Mouse (Mus musculus): Measurements from ENCODE around the gene Kirrel.

The Kirrel gene

GRCm38 (mm10) chr3:87174096-87174768, at the start of gene Kirrel:
Gene Kirrel, minus strand, starts transcription at chr3:87174747.
- peak; percentile 63 for DNase-seq (ENCODE audit: low read depth, low spot score)

- DNase-seq (ENCODE audit: low read depth, low spot score), result no peak
Observed at GRCm38 (mm10) chr3:87223636-87224035, 49.1 kb upstream of the Kirrel start.

DNA sequence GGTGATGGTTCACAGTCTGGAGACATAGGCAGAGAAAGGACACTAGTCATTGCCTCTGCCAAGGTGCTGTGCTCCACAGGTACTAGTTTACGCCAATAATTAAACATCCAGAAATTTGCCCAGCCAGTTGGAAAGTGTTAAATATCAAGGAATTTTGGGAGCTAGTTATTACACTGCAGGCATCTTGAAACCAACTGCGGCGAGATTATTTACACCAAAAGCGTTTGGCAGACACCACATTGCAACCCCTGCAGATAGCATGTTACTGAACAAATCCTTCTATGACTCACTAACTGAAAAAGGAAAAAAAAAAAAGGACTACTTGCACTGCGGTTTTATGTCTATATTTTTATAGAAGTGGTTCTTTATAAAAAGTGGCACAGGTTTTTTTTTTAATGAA, 47.8 kb upstream of the Kirrel start:
- DNase-seq (ENCODE audit: low read depth, low spot score), result no peak

DNA sequence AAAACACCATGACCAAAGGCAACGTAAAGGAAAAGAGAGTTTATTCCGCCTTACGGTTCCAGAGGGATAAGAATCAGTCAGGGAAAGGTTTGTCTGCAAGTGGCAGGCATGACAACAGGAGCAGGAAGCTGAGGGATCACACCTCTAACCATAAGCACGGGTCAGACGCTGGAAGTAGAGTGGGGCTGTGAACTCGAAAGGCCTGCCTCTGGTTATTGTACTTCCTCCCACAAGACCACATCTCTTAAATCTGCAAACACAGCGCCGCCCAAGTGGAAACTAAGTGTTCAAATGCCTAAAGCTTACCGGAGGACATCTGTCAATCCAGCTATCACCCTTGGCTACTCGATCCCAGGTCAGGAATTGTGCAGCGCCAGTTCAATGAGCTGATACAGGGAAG, 40.6 kb upstream of the Kirrel start:
- DNase-seq (ENCODE audit: low read depth, low spot score), result no peak

GRCm38 (mm10) chr3:87214221-87214864, 39.8 kb upstream of the Kirrel start:
- DNase-seq (ENCODE audit: low read depth, low spot score), result no peak

GRCm38 (mm10) chr3:87206336-87207075, 32.0 kb upstream of the Kirrel start:
- no peak for DNase-seq (ENCODE audit: low read depth, low spot score)

GRCm38 (mm10) chr3:87196637-87197036, 22.1 kb upstream of the Kirrel start:
- no peak for DNase-seq (ENCODE audit: low read depth, low spot score)

DNA sequence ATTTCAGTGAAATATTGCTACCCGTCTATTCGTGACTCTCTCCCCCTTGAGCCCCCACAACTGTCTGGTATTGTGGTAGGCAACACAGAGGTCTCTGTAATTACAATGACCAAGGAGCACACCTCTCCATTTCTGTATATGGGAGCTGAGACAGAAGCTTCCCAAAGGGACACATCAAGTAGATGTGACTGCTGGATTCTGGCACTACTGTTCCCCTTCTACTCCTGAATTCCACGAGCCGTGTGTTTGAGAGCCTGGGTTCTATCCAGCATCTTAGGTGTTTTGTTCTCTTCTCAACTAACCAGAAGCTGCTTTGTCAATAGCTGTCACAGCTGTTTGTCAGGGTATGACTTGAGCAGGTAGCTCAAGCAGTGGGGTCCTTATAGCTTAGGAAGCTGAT, 20.5 kb upstream of the Kirrel start:
- DNase-seq (ENCODE audit: low read depth, low spot score), result no peak

DNA sequence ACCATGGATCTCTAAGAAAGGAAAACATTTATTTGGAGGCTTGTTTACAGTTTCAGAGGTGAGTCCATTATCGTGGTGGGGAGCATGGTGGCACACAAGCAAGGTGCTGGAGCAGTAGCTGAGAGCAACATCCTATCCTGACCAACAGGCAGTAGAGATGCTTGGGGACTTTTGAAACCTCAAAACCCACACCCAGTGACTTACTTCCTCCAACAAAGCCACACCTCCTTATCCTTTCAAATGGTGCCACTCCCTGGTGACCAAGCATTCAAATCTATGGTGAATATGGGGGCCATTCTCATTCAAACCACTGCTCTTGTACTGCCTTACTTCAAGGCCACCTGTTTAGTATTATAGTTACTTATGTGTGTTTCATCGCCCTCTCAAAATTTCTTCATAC, 20.0 kb upstream of the Kirrel start:
- no peak for DNase-seq (ENCODE audit: low read depth, low spot score)

DNA sequence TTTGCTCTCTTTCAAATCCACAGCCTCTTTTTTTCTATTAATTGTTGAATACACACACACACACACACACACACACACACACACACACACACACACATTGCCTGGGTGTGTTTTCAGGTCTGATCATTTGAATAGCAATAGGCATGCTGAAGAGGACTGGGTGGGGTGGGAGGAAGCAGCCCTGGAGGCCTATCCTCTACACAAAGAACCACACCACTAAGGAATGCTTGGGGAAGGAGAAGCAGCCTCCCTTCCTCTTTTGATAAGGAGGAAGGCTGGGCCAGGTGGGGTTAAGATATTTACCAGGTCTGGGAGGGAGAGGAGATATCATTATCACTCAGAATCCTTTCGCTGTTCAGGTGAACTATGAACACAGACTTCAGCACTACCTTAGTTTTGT, 19.2 kb upstream of the Kirrel start:
- DNase-seq (ENCODE audit: low read depth, low spot score), result no peak

DNA sequence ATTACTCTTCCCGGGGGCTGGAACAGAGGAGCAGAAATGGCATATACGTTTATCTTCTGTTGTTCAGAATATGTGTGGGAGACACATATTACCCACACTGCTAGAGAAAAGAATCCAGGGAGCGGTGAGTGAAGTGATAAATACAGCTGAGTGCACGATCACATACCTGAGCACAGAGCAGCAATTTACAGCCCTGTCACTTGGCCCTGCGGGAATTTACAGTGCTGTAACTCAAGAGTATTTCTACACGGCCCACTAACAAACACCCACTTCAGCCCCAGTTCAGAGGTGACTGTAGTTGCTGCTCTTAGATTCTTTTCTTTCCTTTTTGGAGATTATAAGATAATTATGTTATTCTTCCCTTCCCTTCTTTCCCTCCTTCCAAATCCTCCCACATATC, 18.8 kb upstream of the Kirrel start:
- DNase-seq (ENCODE audit: low read depth, low spot score), result no peak

DNA sequence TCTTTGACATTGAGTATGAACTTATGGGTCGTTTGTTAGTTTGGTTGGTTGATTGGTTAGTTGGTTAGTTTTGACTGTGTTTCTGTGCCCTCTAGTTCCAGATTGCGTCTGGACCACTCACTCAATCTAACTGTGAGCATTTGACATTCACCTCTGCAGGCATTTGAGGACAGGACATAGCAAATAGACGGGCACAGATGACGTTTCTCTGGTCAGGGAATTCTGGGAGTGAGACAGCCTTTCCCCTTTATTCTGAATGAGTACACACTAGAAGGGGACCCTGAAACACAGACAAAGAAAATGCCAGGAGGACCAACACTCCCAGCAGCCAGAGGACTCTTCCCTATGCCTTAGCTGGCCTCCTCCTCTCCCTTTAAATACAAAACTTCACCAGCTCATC, 2.1 kb upstream of the Kirrel start:
- no peak for DNase-seq (ENCODE audit: low read depth, low spot score)

GRCm38 (mm10) chr3:87175438-87175815, 880 bp upstream of the Kirrel start:
- DNase-seq (ENCODE audit: low read depth, low spot score), result no peak

GRCm38 (mm10) chr3:87174769-87175437, 356 bp upstream of the Kirrel start:
- DNase-seq (ENCODE audit: low read depth, low spot score), result no peak

- DNase-seq (ENCODE audit: low read depth, low spot score), result no peak
Observed at GRCm38 (mm10) chr3:87173486-87174085, 961 bp downstream of the Kirrel start.

GRCm38 (mm10) chr3:87173103-87173444, 1.5 kb downstream of the Kirrel start:
- no peak for DNase-seq (ENCODE audit: low read depth, low spot score)

DNA sequence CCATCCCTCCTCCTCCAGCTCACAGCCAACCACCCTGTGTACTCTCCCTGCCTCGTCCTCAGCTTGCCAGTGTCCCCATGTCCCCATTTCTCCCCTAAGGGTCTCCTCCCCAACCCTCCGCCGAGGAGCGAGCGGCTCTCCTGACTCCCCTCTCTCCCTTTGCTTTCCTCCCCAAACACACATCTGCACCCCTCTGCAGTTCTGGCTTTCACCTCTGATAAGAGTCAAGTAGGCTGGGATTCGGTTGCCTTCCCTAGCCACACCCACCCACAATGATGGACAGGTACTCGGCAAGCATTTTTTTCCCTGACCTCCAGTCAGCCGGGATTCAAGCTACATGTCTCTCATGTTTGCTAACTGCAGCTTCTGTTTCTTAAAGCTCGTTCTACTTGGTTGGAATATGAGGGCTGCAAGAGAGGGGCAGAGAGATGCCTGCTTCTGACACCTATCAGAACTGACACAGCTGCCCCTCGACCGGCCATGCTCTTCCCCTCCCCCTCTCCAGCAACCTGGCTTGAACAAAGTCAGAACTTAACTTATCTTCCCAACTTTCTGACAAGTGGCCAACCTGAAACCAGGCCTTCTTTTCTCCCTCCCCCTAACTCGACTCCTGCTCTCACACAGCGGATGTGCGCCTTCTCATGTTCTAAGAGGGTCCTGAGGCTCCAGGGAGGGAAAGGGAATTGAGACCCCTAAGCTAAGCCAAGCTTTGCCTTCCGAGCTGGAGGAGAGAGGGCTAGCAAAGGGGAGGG, 2.0 kb downstream of the Kirrel start:
- no peak for DNase-seq (ENCODE audit: low read depth, low spot score)

GRCm38 (mm10) chr3:87171201-87172100, 3.1 kb downstream of the Kirrel start:
- DNase-seq (ENCODE audit: low read depth, low spot score), result no peak

DNA sequence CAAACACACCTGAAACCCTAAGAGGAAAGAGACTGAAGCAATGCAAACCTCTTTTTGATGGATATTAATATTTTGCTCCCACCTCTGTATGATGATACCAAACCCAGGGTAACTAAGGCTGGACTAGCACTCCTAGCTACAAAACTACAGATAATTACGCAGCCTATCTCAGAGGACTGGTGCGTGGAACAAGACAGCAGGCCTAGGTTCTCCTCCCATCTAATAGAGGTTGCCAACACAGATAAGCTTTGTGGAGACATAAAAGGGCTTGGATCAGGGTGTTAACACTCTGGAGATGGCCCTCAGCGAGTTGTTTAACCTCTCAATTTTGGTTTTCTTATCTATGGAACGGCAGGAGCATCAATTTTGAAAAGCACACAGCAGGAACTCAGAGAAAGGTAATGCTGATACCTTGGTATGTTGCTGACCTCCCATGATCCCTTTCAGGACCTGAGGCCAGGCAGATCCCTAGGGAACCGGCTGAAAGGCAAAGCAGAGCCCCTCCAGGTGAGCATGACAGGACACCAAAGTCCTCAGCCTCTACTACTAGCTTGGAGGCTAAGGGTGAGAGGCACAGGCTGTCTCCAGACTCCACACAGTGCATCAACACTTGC, 5.0 kb downstream of the Kirrel start:
- no peak for DNase-seq (ENCODE audit: low read depth, low spot score)

DNA sequence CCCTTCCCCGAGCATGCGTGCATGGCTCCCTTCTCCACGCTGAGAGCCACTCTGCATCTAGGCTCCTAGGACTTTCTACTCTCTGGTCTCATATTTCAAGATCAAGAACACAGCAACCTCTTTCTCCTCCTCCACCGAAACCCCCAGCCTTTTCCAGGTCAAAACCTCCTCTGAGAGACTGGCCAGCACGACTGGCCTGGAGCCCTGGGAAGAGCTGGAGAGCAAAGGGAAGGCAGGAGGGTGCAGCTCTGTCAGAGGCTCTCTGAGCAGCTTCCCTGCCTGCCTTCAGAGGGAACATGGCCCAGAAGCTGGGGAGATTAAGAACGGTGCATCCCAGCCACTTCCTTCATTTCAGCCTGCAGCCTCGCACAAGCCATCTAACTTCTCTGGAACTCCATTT, 5.8 kb downstream of the Kirrel start:
- DNase-seq (ENCODE audit: low read depth, low spot score), result no peak

Data from retina, adult 2 months (tissue).